9 mouse cellular contexts compared by ENCODE assay signal in genomic region chr4:142302041-142302723, GRCm38 (mm10).
DNase-seq lines count a peak whose midpoint lies in the region; ATAC-seq lines count a peak whose summit lies in the region.
"Had no signal": no experiment of that assay in that cellular context is flagged by ENCODE, and none has a peak within 500 bp of the region (broad histone marks: within the 10 kb centered on the region; RNA-seq: fewer than 3 reads in every experiment).

No protein-coding gene starts in this region.

- peaks cover 44% of the 10 kb centered on the region for H3K4me1 ChIP-seq in forebrain, embryonic 12.5 days

- no peaks in the 10 kb centered on the region for H3K36me3 ChIP-seq in forebrain, embryonic 12.5 days (replicated peaks)
- H3K36me3 ChIP-seq: embryonic facial prominence, embryonic 15.5 days had no signal

- WGBS in forebrain, embryonic 12.5 days: 21% methylated on average over 8 of the region's 8 CpGs

- H3K9ac ChIP-seq in forebrain, embryonic 12.5 days: no peak overlapping the region
- H3K9ac ChIP-seq: embryonic facial prominence, embryonic 15.5 days had no signal

- H3K4me2 ChIP-seq in forebrain, embryonic 12.5 days: no peak overlapping the region
- H3K4me2 ChIP-seq: embryonic facial prominence, embryonic 15.5 days had no signal

- H3K27ac ChIP-seq in forebrain, embryonic 12.5 days: peak overlapping the region; percentile 70
- H3K27ac ChIP-seq: embryonic facial prominence, embryonic 15.5 days had no signal

- intact Hi-C loops in heart, postnatal 36 days (cut with DNase I): no loop called here

- DNase-seq in retina, adult 2 months (ENCODE audit: low read depth, low spot score): peak; percentile 20
- no peak for DNase-seq in retina, embryonic 14.5 days (ENCODE audit: low spot score)
- peak; percentile 10 to 24 for DNase-seq in heart, postnatal 36 days
- peak; percentile 42 for DNase-seq in right cerebral cortex, postnatal 25 days
- DNase-seq in kidney, adult 9 months: no peak
- no peak for DNase-seq in frontal cortex, postnatal 14 days (ENCODE audit: low spot score in 2 of 2)
- DNase-seq: thymus, postnatal 14 days had no signal

- H3K4me3 ChIP-seq in forebrain, embryonic 12.5 days (replicated peaks): no peak overlapping the region
- H3K4me3 ChIP-seq: embryonic facial prominence, embryonic 15.5 days had no signal

- ATAC-seq in forebrain, embryonic 12.5 days (ENCODE audit: low FRiP score): no peak; the same call in 1 of the 2 replicates

- no peaks in the 10 kb centered on the region for H3K9me3 ChIP-seq in forebrain, embryonic 12.5 days
- H3K9me3 ChIP-seq: embryonic facial prominence, embryonic 15.5 days had no signal

- H3K27me3 ChIP-seq in forebrain, embryonic 12.5 days: no peaks in the 10 kb centered on the region
- H3K27me3 ChIP-seq: embryonic facial prominence, embryonic 15.5 days had no signal

Comparison
In these comparisons a context has a peak if more than half of its experiments do, and no peak if none do; other contexts are left out.
1. DNase-seq: peak in retina, adult 2 months (single experiment), heart, postnatal 36 days (2 of 2) and right cerebral cortex, postnatal 25 days (single experiment); none in retina, embryonic 14.5 days (single experiment), kidney, adult 9 months (single experiment) and frontal cortex, postnatal 14 days (0 of 2).